Mouse (Mus musculus): Measurements from ENCODE around the gene Gm17455.

DNA sequence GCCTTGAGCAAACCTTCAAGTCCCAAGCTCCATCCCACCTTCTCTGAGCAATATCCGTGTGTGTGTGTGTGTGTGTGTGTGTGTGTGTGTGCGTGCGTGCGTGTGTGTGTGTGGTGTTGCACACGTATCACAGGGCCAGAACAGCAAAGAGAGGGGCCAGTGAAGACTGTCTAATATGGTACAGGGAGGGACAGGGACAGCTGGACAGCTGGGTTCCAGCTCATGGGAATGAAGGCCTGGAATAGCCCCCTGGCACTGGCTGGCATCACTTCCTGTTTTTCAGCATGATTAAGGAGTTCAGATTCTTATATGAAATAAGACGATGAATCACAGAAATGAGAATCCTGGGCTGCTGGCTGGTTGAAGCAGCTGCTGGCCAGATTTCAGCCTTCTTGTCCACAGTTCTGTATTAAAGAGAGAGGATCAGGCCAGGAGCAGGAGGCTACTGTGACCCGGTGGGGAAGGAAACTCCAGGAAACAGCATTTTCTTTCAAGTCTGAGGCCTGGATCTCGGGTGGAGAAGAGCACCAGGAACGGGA is 20.0 kb upstream of the Gm17455 start:
- TF ChIP-seq CTCF (IDR thresholded peaks at IDR 0.05; ENCODE audit: low read depth, low read length) (no peak), GATA1 (IDR thresholded peaks at IDR 0.05; ENCODE audit: borderline replicate concordance, low read length) (no peak), GATA2 (IDR thresholded peaks at IDR 0.05; ENCODE audit: borderline replicate concordance, low read depth, low read length) (no peak), POLR2AphosphoS5 (IDR thresholded peaks at IDR 0.05; ENCODE audit: insufficient replicate concordance, low read depth, low read length) (no peak), TAL1 (conservative IDR thresholded peaks at IDR 0.05; ENCODE audit: low read depth, low read length) (no peak)

All from G1E (cell line).